Mouse (Mus musculus) liver (tissue): ENCODE measurements around the gene Vmn2r32.
"Not testable (repeated sequence)": the region's sequence is repeated elsewhere in the genome, so short reads cannot be mapped to it uniquely, and the experiment has no call there.

Experiments used
- DNase-seq: peaks from one replicate; pipeline ENCODE4 v3.0.0-alpha.2; 2020; ENCODE audit warnings: mixed read lengths

The Vmn2r32 gene

DNA sequence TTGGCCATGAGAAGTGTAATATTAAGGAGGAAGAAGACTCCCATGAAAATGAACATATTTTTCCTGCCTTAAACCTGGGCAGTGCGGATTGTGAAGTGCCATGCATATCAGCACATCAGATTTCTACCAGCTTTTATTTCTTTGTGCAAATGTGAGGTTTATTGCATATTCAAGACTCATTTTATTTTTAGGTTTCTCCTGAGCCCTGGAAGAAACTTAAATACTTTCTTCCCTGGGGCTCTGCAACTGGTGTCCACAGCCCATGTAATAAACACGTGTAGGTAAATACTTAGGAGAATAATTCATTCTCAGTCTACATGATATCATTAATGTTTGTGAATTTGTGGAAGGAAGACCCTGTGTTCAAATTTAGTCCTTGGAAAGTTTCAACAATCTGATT is at the start of gene Vmn2r32:
Vmn2r32 (minus strand) TSS at position 101 of the 400 bp plus-strand sequence.
- not testable (repeated sequence) for DNase-seq
